Mouse (Mus musculus): ENCODE data around the gene Tbc1d14.

The Tbc1d14 gene

GRCm38 (mm10) chr5:36462810-36463209 lies 130.3 kb downstream of the Tbc1d14 start:
- DNase-seq (ENCODE audit: low spot score in 2 of 2) = peak; percentile 55 to 81

- no peak for DNase-seq (ENCODE audit: low spot score in 2 of 2)
Observed at GRCm38 (mm10) chr5:36461231-36461630, 131.8 kb downstream of the Tbc1d14 start.

- no peak for DNase-seq (ENCODE audit: low spot score in 2 of 2)
Observed at GRCm38 (mm10) chr5:36460712-36461111, 132.4 kb downstream of the Tbc1d14 start.

- DNase-seq (ENCODE audit: low spot score in 2 of 2) = no peak
Observed at GRCm38 (mm10) chr5:36458926-36459325, 134.2 kb downstream of the Tbc1d14 start.

- DNase-seq (ENCODE audit: low spot score in 2 of 2) = no peak
Observed at GRCm38 (mm10) chr5:36457706-36458105, 135.4 kb downstream of the Tbc1d14 start.

- DNase-seq (ENCODE audit: low spot score in 2 of 2) = no peak
Observed at GRCm38 (mm10) chr5:36452821-36453220, 140.3 kb downstream of the Tbc1d14 start.

- DNase-seq (ENCODE audit: low spot score in 2 of 2) = no peak
Observed at GRCm38 (mm10) chr5:36451872-36452389, 141.1 kb downstream of the Tbc1d14 start.

- no peak for DNase-seq (ENCODE audit: low spot score in 2 of 2)
Observed at GRCm38 (mm10) chr5:36451119-36451518, 142.0 kb downstream of the Tbc1d14 start.

- DNase-seq (ENCODE audit: low spot score in 2 of 2) = no peak
Observed at GRCm38 (mm10) chr5:36449710-36450358, 143.2 kb downstream of the Tbc1d14 start.

- DNase-seq (ENCODE audit: low spot score in 2 of 2) = no peak
Observed at GRCm38 (mm10) chr5:36447872-36448271, 145.2 kb downstream of the Tbc1d14 start.

GRCm38 (mm10) chr5:36446166-36446890 lies 146.7 kb downstream of the Tbc1d14 start:
- DNase-seq (ENCODE audit: low spot score in 2 of 2) = no peak

GRCm38 (mm10) chr5:36445028-36445427 lies 148.0 kb downstream of the Tbc1d14 start:
- DNase-seq (ENCODE audit: low spot score in 2 of 2) = peak in 1 of 2 experiments; percentile 61

- no peak for DNase-seq (ENCODE audit: low spot score in 2 of 2)
Observed at GRCm38 (mm10) chr5:36444611-36445010, 148.5 kb downstream of the Tbc1d14 start.

- DNase-seq (ENCODE audit: low spot score in 2 of 2) = no peak
Observed at GRCm38 (mm10) chr5:36440741-36441140, 152.3 kb downstream of the Tbc1d14 start.
